Mouse (Mus musculus) G1E (cell line): ENCODE measurements around the gene Foxl1. TPM values are rescaled to one million over a fixed set of nuclear protein-coding genes. Genes with fewer than 3 reads are reported as not detected.
A peak's percentile ranks its signal among the peaks of the same experiment; 100 is the strongest.

ENCODE experiments used
- ATAC-seq: 2 replicates; pipeline ENCODE4 v1.8.0; 2016; ENCODE audit warnings: mild to moderate bottlenecking; ENCODE audit not compliant: insufficient number of reproducible peaks, poor library complexity, low FRiP score, severe bottlenecking; ENCODE audit errors: extremely low read depth
- DNase-seq: peaks from one replicate; pipeline ENCODE4 v3.0.0; 2012; ENCODE audit warnings: low spot score
- H3K27me3 ChIP-seq: 2 replicates; pipeline ENCODE4 v1.6.1; 2012; ENCODE audit warnings: mild to moderate bottlenecking, low read length, inconsistent platforms; ENCODE audit not compliant: insufficient read depth
- H3K36me3 ChIP-seq: replicated peaks from 2 replicates; pipeline ENCODE3; 2012; ENCODE audit warnings: mild to moderate bottlenecking, inconsistent platforms
- H3K4me1 ChIP-seq: 2 replicates; pipeline ENCODE4 v1.6.1; 2012; ENCODE audit warnings: low read depth, low read length, inconsistent platforms, mixed read lengths; ENCODE audit not compliant: insufficient read depth
- H3K4me3 ChIP-seq: 2 replicates; pipeline ENCODE4 v1.5.1; 2012; ENCODE audit warnings: low read depth, mild to moderate bottlenecking, inconsistent platforms, low read length, moderate library complexity, mixed read lengths
- H3K9me3 ChIP-seq: replicated peaks from 2 replicates; pipeline ENCODE4 v1.6.1; 2012; ENCODE audit warnings: inconsistent platforms
- CTCF ChIP-seq: IDR thresholded peaks from 2 replicates; pipeline ENCODE4 v1.5.1; 2012; ENCODE audit warnings: low read depth, low read length, inconsistent platforms, mixed read lengths
- GATA1 ChIP-seq: IDR thresholded peaks from 2 replicates; pipeline ENCODE4 v1.6.1; 2012; ENCODE audit warnings: borderline replicate concordance, low read length, inconsistent platforms, mixed read lengths
- GATA2 ChIP-seq: IDR thresholded peaks from 2 replicates; pipeline ENCODE4 v1.6.1; 2012; ENCODE audit warnings: low read depth, low read length, inconsistent platforms, borderline replicate concordance
- POLR2AphosphoS5 ChIP-seq: IDR thresholded peaks from 2 replicates; pipeline ENCODE4 v1.6.1; 2012; ENCODE audit warnings: low read depth, low read length, inconsistent platforms; ENCODE audit not compliant: insufficient replicate concordance
- TAL1 ChIP-seq: conservative IDR thresholded peaks from 2 replicates; pipeline ENCODE4 v1.6.1; 2012; ENCODE audit warnings: low read depth, low read length, inconsistent platforms, mixed read lengths
- polyA plus RNA-seq: library from polyadenylated mRNA; stranded (reverse); fragments of >175 nt; gene quantifications from 2 replicates; pipeline ENCODE4 v1.2.3, GENCODE M21; 2012
- total RNA-seq, 2 experiments: library from RNA; stranded (forward) in 1 of 2; stranded (reverse) in 1 of 2; fragments of 200-1000 nt in 1 of 2; fragments of >200 nt in 1 of 2; fragmentation: Nextera tagmentation in 1 of 2; gene quantifications; 2 replicates each; pipeline ENCODE4 v1.2.3; 2014 to 2017

The Foxl1 gene
- total and polyA plus RNA-seq, 3 experiments = not detected

- Histone ChIP-seq H3K4me3 (no peak overlapping the region), H3K27me3 (no peaks in the 10 kb centered on the region), H3K9me3 (peaks cover 15% of the 10 kb centered on the region), H3K36me3 (peaks cover 8% of the 10 kb centered on the region), H3K4me1 (peaks cover 28% of the 10 kb centered on the region)
- no peak for ATAC-seq
- DNase-seq = no peak
- no peak for TF ChIP-seq CTCF
Measured at GRCm38 (mm10) chr8:121111145-121111907, 16.4 kb upstream of the Foxl1 start.

GRCm38 (mm10) chr8:121113261-121113660 lies 14.5 kb upstream of the Foxl1 start:
- TF ChIP-seq GATA2 (no peak), CTCF (peak; percentile 64)
- H3K27me3 ChIP-seq = no peaks in the 10 kb centered on the region
- DNase-seq (peak; percentile 75), ATAC-seq (peak; percentile 76)
- H3K36me3 ChIP-seq = no peaks in the 10 kb centered on the region
- peaks cover 34% of the 10 kb centered on the region for H3K9me3 ChIP-seq
- no peak overlapping the region; the same call in 1 of the 2 replicates for H3K4me3 ChIP-seq
- peaks cover 17% of the 10 kb centered on the region for H3K4me1 ChIP-seq

- H3K27me3 ChIP-seq = no peaks in the 10 kb centered on the region
Measured at GRCm38 (mm10) chr8:121115136-121115535, 12.6 kb upstream of the Foxl1 start.

GRCm38 (mm10) chr8:121115948-121116347 lies 11.8 kb upstream of the Foxl1 start, which contains the start of gene Foxc2:
Gene Foxc2, plus strand, starts transcription at chr8:121116171.
- Histone ChIP-seq H3K4me3 (peak within 1 kb of the TSS; percentile 23; the same call in 1 of the 2 replicates), H3K4me1 (peaks cover 4% of the 10 kb centered on the region), H3K27me3 (no peaks in the 10 kb centered on the region), H3K36me3 (no peaks in the 10 kb centered on the region), H3K9me3 (peaks cover 47% of the 10 kb centered on the region)
- no peak for ATAC-seq
- TF ChIP-seq POLR2AphosphoS5 (no peak), GATA2 (no peak), TAL1 (no peak), GATA1 (no peak), CTCF (no peak)
- no peak for DNase-seq

More at GRCm38 (mm10) chr8:121115136-121115535, 12.6 kb upstream of the Foxl1 start:
- H3K9me3 ChIP-seq = peaks cover 44% of the 10 kb centered on the region
- no peak overlapping the region for H3K4me3 ChIP-seq
- ATAC-seq (no peak), DNase-seq (no peak)
- no peak for TF ChIP-seq POLR2AphosphoS5
- TF ChIP-seq GATA2 = no peak
- no peak for TF ChIP-seq CTCF
- TF ChIP-seq GATA1 = no peak
- TF ChIP-seq TAL1 = no peak
- H3K36me3 ChIP-seq = no peaks in the 10 kb centered on the region
- H3K4me1 ChIP-seq = peaks cover 5% of the 10 kb centered on the region

- H3K9me3 ChIP-seq = peaks cover 52% of the 10 kb centered on the region
- H3K27me3 ChIP-seq = no peaks in the 10 kb centered on the region
- ATAC-seq (no peak), DNase-seq (no peak)
- H3K4me1 ChIP-seq = no peaks in the 10 kb centered on the region; the same call in 1 of the 2 replicates
- no peak for TF ChIP-seq GATA2
- no peak for TF ChIP-seq CTCF
- no peak for TF ChIP-seq GATA1
- no peak for TF ChIP-seq POLR2AphosphoS5
- TF ChIP-seq TAL1 = no peak
- peak overlapping the region; percentile 23; the same call in 1 of the 2 replicates for H3K4me3 ChIP-seq
- no peaks in the 10 kb centered on the region for H3K36me3 ChIP-seq
Measured at GRCm38 (mm10) chr8:121116591-121117185, 11.1 kb upstream of the Foxl1 start.

GRCm38 (mm10) chr8:121117186-121117651 lies 10.5 kb upstream of the Foxl1 start:
- no peak for DNase-seq
- Histone ChIP-seq H3K36me3 (no peaks in the 10 kb centered on the region), H3K27me3 (no peaks in the 10 kb centered on the region), H3K9me3 (peaks cover 57% of the 10 kb centered on the region), H3K4me1 (no peaks in the 10 kb centered on the region; the same call in 1 of the 2 replicates), H3K4me3 (peak overlapping the region; percentile 38; the same call in 1 of the 2 replicates)
- no peak for ATAC-seq
- TF ChIP-seq GATA2 (no peak), CTCF (no peak), GATA1 (no peak), TAL1 (no peak), POLR2AphosphoS5 (no peak)
